Mouse (Mus musculus): ENCODE results near the gene Ccdc39. TPM values are rescaled to one million over a fixed set of nuclear protein-coding genes. Genes with fewer than 3 reads are reported as not detected.

The Ccdc39 gene
- polyA plus RNA-seq, 1 experiment from 2014 or later: 22.8 TPM

DNA sequence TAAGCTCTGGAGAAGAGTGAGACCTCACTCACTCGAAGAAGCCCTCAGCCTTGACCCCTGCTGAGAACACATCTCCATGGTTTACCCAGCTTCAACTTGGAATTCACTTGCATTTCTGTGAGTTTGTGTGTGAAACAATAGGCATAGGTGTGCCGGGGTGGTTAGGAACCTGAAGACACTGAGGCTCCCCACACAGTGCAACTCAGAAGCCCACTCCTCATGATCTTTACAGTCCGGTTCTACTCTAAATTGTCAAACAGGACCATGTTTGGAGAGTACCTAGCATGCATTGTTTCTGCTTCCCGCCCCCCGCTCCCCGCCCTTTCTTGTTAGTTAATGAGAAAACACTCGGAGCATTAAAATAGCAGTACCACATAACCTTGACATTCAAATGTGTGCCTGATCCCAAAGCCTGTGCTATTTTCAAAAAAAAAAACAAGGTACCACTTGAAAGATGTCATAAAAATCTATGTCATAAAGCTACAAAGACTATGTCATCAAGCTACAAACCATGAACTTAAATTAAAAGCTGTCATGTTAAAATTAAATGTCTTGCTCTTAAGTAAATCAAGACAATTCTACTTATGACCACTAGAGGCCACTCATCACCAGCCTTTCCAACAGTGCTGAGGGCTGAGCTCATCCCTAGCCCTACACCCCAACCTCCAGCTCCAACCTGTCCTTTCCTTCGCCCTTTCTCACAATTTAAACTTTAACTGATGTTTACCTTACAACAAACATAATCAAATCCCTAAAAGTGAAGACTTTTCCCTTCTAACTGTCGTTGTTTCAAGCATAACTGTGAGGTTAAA, 19.8 kb downstream of the Ccdc39 start:
- Histone ChIP-seq H3K36me3 (ENCODE audit: control insufficient read depth, insufficient read depth, low read length) (no peaks in the 10 kb centered on the region), H3K4me1 (ENCODE audit: control insufficient read depth, insufficient read depth, low read length) (no peaks in the 10 kb centered on the region), H3K9ac (ENCODE audit: low read depth, low read length) (no peak overlapping the region), H3K27me3 (ENCODE audit: control insufficient read depth, insufficient read depth, low read depth, low read length) (no peaks in the 10 kb centered on the region), H3K9me3 (replicated peaks; ENCODE audit: control insufficient read depth, low read length, poor library complexity, severe bottlenecking) (no peaks in the 10 kb centered on the region), H3K4me3 (ENCODE audit: low read depth, low read length) (no peak overlapping the region), H3K4me2 (ENCODE audit: low read length) (no peak overlapping the region), H3K27ac (ENCODE audit: low read length) (no peak overlapping the region)
- peak; percentile 82 for ATAC-seq
- WGBS: 49% methylated on average over 9 of the region's 9 CpGs

- Histone ChIP-seq H3K4me2 (ENCODE audit: low read length) (no peak overlapping the region), H3K27ac (ENCODE audit: low read length) (no peak overlapping the region), H3K9ac (ENCODE audit: low read depth, low read length) (no peak overlapping the region), H3K36me3 (ENCODE audit: control insufficient read depth, insufficient read depth, low read length) (peaks cover 24% of the 10 kb centered on the region), H3K27me3 (ENCODE audit: control insufficient read depth, insufficient read depth, low read depth, low read length) (no peaks in the 10 kb centered on the region), H3K4me1 (ENCODE audit: control insufficient read depth, insufficient read depth, low read length) (no peaks in the 10 kb centered on the region; the same call in 1 of the 2 replicates), H3K4me3 (ENCODE audit: low read depth, low read length) (no peak overlapping the region), H3K9me3 (replicated peaks; ENCODE audit: control insufficient read depth, low read length, poor library complexity, severe bottlenecking) (no peaks in the 10 kb centered on the region)
- no peak for ATAC-seq
- 83% methylated on average over 1 of the region's 1 CpGs for WGBS
These were observed 37.0 kb downstream of the Ccdc39 start for GRCm38 (mm10) chr3:33807151-33807550.

DNA sequence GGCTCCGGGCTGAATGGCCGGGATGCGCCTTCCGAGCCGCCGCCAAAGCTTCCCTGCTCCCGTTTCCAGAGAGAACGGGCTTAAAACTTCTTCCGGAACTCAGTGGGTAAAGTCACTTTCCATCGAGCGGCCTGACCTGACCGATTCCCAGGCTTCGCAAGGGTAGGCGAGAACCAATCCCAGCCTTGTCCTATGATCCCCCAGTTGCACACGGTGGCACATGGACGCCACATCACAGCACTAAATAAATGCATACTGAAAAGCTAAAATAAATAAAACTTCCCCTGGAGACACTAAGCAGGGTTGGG, 43.6 kb downstream of the Ccdc39 start:
- peak overlapping the region; percentile 100 for H3K27ac ChIP-seq (ENCODE audit: low read length)
- peak overlapping the region; percentile 60 for H3K4me2 ChIP-seq (ENCODE audit: low read length)
- H3K27me3 ChIP-seq (ENCODE audit: control insufficient read depth, insufficient read depth, low read depth, low read length): no peaks in the 10 kb centered on the region
- H3K9me3 ChIP-seq (replicated peaks; ENCODE audit: control insufficient read depth, low read length, poor library complexity, severe bottlenecking): no peaks in the 10 kb centered on the region
- peak overlapping the region; percentile 94 for H3K9ac ChIP-seq (ENCODE audit: low read depth, low read length)
- peak; percentile 15; the same call in 1 of the 2 replicates for ATAC-seq
- peak overlapping the region; percentile 97 for H3K4me3 ChIP-seq (ENCODE audit: low read depth, low read length)
- WGBS: 0% methylated on average over 16 of the region's 16 CpGs
- H3K4me1 ChIP-seq (ENCODE audit: control insufficient read depth, insufficient read depth, low read length): peaks cover 11% of the 10 kb centered on the region
- peaks cover 4% of the 10 kb centered on the region; the same call in 1 of the 2 replicates for H3K36me3 ChIP-seq (ENCODE audit: control insufficient read depth, insufficient read depth, low read length)

- H3K4me2 ChIP-seq (ENCODE audit: low read length): peak within 1 kb of the TSS; percentile 70
- ATAC-seq: peak; percentile 100
- H3K27ac ChIP-seq (ENCODE audit: low read length): peak within 1 kb of the TSS; percentile 100
- no peaks in the 10 kb centered on the region for H3K27me3 ChIP-seq (ENCODE audit: control insufficient read depth, insufficient read depth, low read depth, low read length)
- H3K36me3 ChIP-seq (ENCODE audit: control insufficient read depth, insufficient read depth, low read length): no peaks in the 10 kb centered on the region
- H3K9me3 ChIP-seq (replicated peaks; ENCODE audit: control insufficient read depth, low read length, poor library complexity, severe bottlenecking): no peaks in the 10 kb centered on the region
- WGBS: under 1% methylated on average over 90 of the region's 90 CpGs
- peaks cover 11% of the 10 kb centered on the region for H3K4me1 ChIP-seq (ENCODE audit: control insufficient read depth, insufficient read depth, low read length)
- H3K4me3 ChIP-seq (ENCODE audit: low read depth, low read length): peak within 1 kb of the TSS; percentile 97
- H3K9ac ChIP-seq (ENCODE audit: low read depth, low read length): peak within 1 kb of the TSS; percentile 94
These were observed 44.2 kb downstream of the Ccdc39 start, which contains the start of gene Ttc14 for GRCm38 (mm10) chr3:33799617-33800512. TSS of gene Ttc14 (plus strand) at chr3:33799832.

DNA sequence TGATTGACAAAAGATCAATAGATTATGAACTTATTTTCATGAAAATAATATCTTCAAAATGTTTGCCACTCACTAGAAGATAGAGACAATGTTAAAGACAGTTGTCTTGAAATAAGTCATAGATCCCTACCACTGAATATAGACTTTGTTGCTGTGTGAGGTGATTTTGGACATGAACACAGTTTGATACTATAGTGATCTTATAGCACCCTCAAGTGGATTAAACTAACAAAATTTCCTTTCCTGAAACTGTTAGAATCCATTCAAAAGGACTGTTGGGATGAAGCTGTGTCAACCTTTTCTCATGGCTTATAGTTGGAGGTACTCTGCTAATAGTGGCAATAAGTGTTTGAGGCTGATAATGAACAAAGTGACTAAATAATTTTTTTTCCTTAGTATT, 53.1 kb downstream of the Ccdc39 start:
- Histone ChIP-seq H3K9ac (ENCODE audit: low read depth, low read length) (no peak overlapping the region), H3K4me1 (ENCODE audit: control insufficient read depth, insufficient read depth, low read length) (no peaks in the 10 kb centered on the region), H3K4me3 (ENCODE audit: low read depth, low read length) (no peak overlapping the region), H3K27me3 (ENCODE audit: control insufficient read depth, insufficient read depth, low read depth, low read length) (no peaks in the 10 kb centered on the region), H3K27ac (ENCODE audit: low read length) (no peak overlapping the region), H3K36me3 (ENCODE audit: control insufficient read depth, insufficient read depth, low read length) (no peaks in the 10 kb centered on the region), H3K4me2 (ENCODE audit: low read length) (no peak overlapping the region), H3K9me3 (replicated peaks; ENCODE audit: control insufficient read depth, low read length, poor library complexity, severe bottlenecking) (no peaks in the 10 kb centered on the region)
- ATAC-seq: peak; percentile 67; the same call in 1 of the 2 replicates

Other genes starting within 250 kb of the Ccdc39 start
- 68.6 and 72.3 TPM in 2 replicates for gene Ttc14, start 44.5 kb downstream of the Ccdc39 start, polyA plus RNA-seq (2015; fragmentation: Nextera tagmentation; extraction: Ambion mirVana)
- gene Fxr1, start 175.6 kb upstream of the Ccdc39 start, polyA plus RNA-seq (2015; fragmentation: Nextera tagmentation; extraction: Ambion mirVana): 31.6 and 36.9 TPM in 2 replicates
- 107 and 118 TPM in 2 replicates for gene Dnajc19, start 237.0 kb upstream of the Ccdc39 start, polyA plus RNA-seq (2015; fragmentation: Nextera tagmentation; extraction: Ambion mirVana)